Mouse (Mus musculus) forebrain, embryonic 12.5 days (tissue): ENCODE results near the gene Il22ra1. TPM values are rescaled to one million over a fixed set of nuclear protein-coding genes. Genes with fewer than 3 reads are reported as not detected.

ENCODE experiments used
- ATAC-seq: fragments of 200-750 bp; cut with Nextera tagmentation; 2 replicates; pipeline ENCODE4 v1.8.0; 2017; ENCODE audit warnings: moderate TSS enrichment; ENCODE audit not compliant: low FRiP score
- H3K27ac ChIP-seq: fragments of 300-500 bp; sonication (generic); 2 replicates; pipeline ENCODE4 v1.5.1; 2016; ENCODE audit warnings: mild to moderate bottlenecking
- H3K27me3 ChIP-seq: fragments of 300-500 bp; sonication (generic); 2 replicates; pipeline ENCODE4 v1.6.1; 2016; ENCODE audit warnings: mild to moderate bottlenecking
- H3K36me3 ChIP-seq: fragments of 300-500 bp; sonication (generic); replicated peaks from 2 replicates; pipeline ENCODE4 v1.6.1; 2016; ENCODE audit warnings: mild to moderate bottlenecking
- H3K4me1 ChIP-seq: fragments of 300-500 bp; sonication (generic); 2 replicates; pipeline ENCODE4 v1.6.1; 2016
- H3K4me2 ChIP-seq: fragments of 300-500 bp; sonication (generic); 2 replicates; pipeline ENCODE4 v1.6.1; 2016; ENCODE audit warnings: mild to moderate bottlenecking, moderate library complexity
- H3K4me3 ChIP-seq: fragments of 300-500 bp; sonication (generic); replicated peaks from 2 replicates; pipeline ENCODE4 v1.5.1; 2016; ENCODE audit warnings: mild to moderate bottlenecking
- H3K9ac ChIP-seq: fragments of 300-500 bp; sonication (generic); 2 replicates; pipeline ENCODE4 v1.6.1; 2016; ENCODE audit warnings: mild to moderate bottlenecking
- H3K9me3 ChIP-seq: fragments of 300-500 bp; sonication (generic); 2 replicates; pipeline ENCODE4 v1.6.1; 2016
- WGBS: fragments of 180-500 bp; shearing (Covaris S2); methylation state at CpG from one replicate; pipeline ENCODE4 v1.1.7; 2016; 5-methylcytosine and 5-hydroxymethylcytosine counted together
- polyA plus RNA-seq: library from polyadenylated mRNA; unstranded; fragments of >200 nt; fragmentation: Nextera tagmentation; extraction: Ambion mirVana; gene quantifications from 2 replicates; pipeline ENCODE4 v1.2.1, GENCODE M21; 2016

Il22ra1 gene
- not detected in 2 replicates for polyA plus RNA-seq

DNA sequence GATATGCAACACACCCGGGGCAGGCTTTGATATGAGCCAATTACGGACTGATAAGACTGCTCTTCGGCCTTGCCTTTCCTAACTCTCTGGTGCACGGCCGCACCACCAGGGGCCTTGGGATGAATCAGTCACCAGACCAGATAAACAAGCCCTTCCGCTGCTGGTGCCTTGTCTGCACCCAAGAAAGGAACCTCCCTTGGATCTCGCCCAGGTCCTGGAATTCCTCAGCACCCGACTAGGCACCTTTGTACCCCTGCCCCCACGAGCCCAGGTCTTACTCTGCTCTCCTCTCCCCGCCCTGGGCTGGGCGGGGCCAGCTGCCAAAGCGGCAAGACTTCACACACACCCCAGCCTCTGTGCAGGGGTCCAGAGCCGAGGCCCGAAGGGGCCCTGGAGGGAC is at the start of gene Il22ra1:
Il22ra1 (plus strand) TSS at position 356 of the 400 bp plus-strand sequence.
- no peak within 1 kb of the TSS for H3K27ac ChIP-seq
- no peaks in the 10 kb centered on the region for H3K4me1 ChIP-seq
- H3K9me3 ChIP-seq: no peaks in the 10 kb centered on the region
- H3K4me2 ChIP-seq: no peak within 1 kb of the TSS
- H3K9ac ChIP-seq: no peak within 1 kb of the TSS
- H3K36me3 ChIP-seq: no peaks in the 10 kb centered on the region
- 0 out of 2 replicates have a peak, but pooled peaks cover 3% of the 10 kb centered on the region for H3K27me3 ChIP-seq
- no peak within 1 kb of the TSS for H3K4me3 ChIP-seq
- WGBS: 59% methylated on average over 14 of the region's 14 CpGs
- ATAC-seq: no peak

DNA sequence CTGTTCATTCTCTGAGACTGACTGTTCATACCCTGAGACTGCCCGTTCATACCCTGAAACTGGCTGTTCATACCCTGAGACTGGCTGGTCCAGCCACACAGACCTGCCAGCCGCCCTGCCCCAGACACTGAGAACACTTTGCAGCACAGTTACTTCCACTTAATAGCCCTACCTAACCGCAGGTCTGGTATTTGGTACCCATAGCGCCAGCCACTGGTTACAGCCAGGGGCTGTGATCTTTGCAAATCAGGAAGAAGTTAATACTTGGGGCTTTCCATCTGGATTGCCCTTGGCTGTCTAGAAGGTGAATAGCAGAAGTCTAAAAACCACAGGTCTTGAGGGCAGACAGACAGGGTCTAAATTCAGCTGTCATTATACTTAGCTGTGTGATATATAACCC is 48.7 kb upstream of the Il22ra1 start:
- Histone ChIP-seq H3K4me2 (no peak overlapping the region), H3K27ac (no peak overlapping the region), H3K27me3 (peaks cover 8% of the 10 kb centered on the region; the same call in 1 of the 2 replicates), H3K9ac (no peak overlapping the region), H3K4me3 (no peak overlapping the region), H3K9me3 (no peaks in the 10 kb centered on the region), H3K4me1 (peaks cover 7% of the 10 kb centered on the region; the same call in 1 of the 2 replicates), H3K36me3 (no peaks in the 10 kb centered on the region)
- WGBS: 78% methylated on average over 4 of the region's 4 CpGs
- no peak for ATAC-seq

DNA sequence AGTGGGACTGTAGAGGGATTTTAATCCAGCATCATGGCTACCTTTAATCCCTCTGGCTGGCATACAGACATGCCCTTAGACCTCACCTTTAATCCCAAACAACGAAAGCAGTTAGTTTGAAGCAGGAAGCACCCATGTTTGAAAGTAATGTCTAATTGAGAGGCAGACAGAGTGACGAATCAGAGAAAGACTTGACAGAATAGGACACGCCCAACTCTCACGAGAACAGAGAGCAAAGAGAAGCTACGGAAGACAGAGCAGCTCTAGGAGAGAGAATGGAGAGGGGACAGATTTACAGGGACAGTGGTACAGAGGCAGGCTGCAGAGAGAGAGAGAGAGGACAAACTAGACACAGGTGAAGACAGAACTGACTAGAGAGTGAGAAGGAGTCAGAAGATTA is 46.2 kb upstream of the Il22ra1 start:
- no peak overlapping the region for H3K27ac ChIP-seq
- no peak overlapping the region for H3K4me2 ChIP-seq

DNA sequence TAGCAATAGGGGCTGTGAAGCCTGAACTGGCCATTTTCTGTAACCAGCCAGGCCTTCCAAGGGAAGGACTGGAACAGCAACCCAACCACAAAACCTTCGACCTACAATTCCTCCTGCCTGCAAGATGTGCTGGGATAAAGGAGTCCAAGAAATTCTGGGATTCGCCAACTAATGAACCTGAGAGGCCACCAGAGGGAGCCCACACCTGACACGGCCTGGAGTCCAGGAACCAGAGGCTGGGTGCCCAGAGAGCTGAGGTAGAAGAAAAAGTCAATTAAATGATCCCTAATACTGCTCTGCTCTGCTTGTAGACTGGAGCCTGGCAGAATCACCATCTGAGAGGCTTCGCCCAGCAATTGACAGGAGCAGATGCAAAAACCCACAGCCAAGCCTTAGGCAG is 44.4 kb upstream of the Il22ra1 start:
- Histone ChIP-seq H3K4me3 (no peak overlapping the region), H3K36me3 (no peaks in the 10 kb centered on the region), H3K4me2 (no peak overlapping the region), H3K4me1 (peaks cover 17% of the 10 kb centered on the region), H3K27me3 (peaks cover 47% of the 10 kb centered on the region), H3K27ac (no peak overlapping the region), H3K9ac (no peak overlapping the region), H3K9me3 (no peaks in the 10 kb centered on the region)
- ATAC-seq: no peak
- WGBS: 22% methylated on average over 4 of the region's 4 CpGs

More for the DNA sequence above, 46.2 kb upstream of the Il22ra1 start:
- ATAC-seq: no peak
- no peaks in the 10 kb centered on the region for H3K9me3 ChIP-seq
- peaks cover 12% of the 10 kb centered on the region for H3K4me1 ChIP-seq
- 76% methylated on average over 5 of the region's 5 CpGs for WGBS
- H3K9ac ChIP-seq: no peak overlapping the region
- no peak overlapping the region for H3K4me3 ChIP-seq
- peaks cover 30% of the 10 kb centered on the region for H3K27me3 ChIP-seq
- no peaks in the 10 kb centered on the region for H3K36me3 ChIP-seq

DNA sequence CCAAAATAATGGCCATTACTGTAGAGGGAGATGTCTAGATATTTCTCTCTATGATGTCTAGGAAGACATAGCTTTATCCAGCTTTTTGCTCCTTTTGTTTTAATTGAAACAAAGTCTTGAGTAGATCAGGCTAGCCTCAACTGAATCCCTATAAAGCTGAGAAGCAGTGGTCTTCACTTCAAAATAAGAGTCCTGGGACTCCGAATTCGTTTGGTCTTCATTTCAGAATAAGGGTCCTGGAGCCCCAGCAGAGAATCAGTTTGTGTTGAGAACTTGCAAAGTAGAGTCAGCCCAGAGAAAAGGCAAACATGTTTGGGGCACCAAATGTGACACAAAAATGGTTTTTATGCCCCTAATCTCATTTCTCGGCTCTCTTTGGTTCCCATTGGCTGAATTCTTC is 43.2 kb upstream of the Il22ra1 start:
- WGBS: 43% methylated on average over 3 of the region's 3 CpGs
- Histone ChIP-seq H3K4me3 (no peak overlapping the region), H3K4me1 (peaks cover 17% of the 10 kb centered on the region), H3K27me3 (peaks cover 57% of the 10 kb centered on the region), H3K4me2 (no peak overlapping the region), H3K9ac (no peak overlapping the region), H3K27ac (no peak overlapping the region), H3K36me3 (no peaks in the 10 kb centered on the region), H3K9me3 (no peaks in the 10 kb centered on the region)
- ATAC-seq: no peak

DNA sequence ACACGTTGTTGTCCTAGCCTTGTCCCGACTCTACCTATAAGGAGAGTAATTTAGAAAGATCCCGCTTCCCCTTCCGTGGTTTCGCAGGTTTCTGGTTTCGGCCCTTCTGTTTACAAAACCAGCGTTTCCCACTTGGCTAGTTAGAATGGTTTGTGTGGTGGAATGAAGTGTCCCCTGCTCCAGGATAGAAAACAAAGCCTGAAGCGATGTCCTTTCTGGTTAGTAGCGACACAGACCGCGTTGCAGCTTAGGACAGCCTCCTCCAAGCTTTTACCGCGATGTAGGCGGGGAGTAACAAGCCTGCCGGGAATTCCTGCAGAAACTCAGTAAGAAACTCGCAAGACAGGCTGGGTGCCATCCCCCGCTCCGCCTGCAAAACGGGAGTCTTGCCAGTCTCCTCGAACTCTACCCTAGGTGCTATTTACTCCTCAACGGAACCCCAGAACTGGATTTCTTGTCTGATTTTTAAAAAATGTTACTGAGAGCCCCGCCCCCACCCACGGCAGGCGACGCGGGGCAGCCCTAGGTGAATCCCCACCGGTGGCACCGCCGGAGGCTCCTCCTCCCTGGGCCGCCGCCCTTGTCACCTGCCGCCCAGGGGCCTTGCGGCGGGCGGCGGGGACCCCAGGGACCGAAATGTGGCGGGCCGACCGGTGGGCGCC is 41.9 kb upstream of the Il22ra1 start, which contains the start of gene Ifnlr1:
Ifnlr1 (plus strand) TSS at position 382 of the 662 bp plus-strand sequence.
- H3K9ac ChIP-seq: peak within 1 kb of the TSS; percentile 71
- no peak for ATAC-seq
- under 1% methylated on average over 41 of the region's 41 CpGs for WGBS
- H3K36me3 ChIP-seq: no peaks in the 10 kb centered on the region
- H3K4me2 ChIP-seq: peak within 1 kb of the TSS; percentile 98
- H3K27me3 ChIP-seq: peaks cover 61% of the 10 kb centered on the region
- H3K27ac ChIP-seq: no peak within 1 kb of the TSS
- peak within 1 kb of the TSS; percentile 57 for H3K4me3 ChIP-seq
- no peaks in the 10 kb centered on the region for H3K9me3 ChIP-seq
- peaks cover 17% of the 10 kb centered on the region for H3K4me1 ChIP-seq

DNA sequence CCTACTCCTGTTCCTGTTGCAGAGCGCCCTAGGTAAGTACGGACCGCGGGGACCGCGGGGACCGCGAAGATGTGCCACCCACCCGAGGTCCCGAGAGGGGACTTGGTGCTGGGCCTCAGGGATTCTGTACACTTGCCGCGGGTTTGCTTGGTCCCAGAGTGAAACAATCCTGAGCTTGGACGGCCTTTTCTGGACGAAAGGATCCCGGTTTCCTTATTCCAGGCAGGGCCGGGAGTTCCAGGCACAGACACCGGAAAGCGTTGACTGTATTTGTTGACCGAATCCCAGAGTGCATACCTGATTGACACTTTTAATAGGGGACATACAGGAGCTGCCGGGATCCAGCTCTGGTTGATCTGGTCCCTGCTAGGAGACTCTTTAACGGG is 41.4 kb upstream of the Il22ra1 start:
- peaks cover 17% of the 10 kb centered on the region for H3K4me1 ChIP-seq
- peak overlapping the region; percentile 57 for H3K4me3 ChIP-seq
- no peak overlapping the region for H3K27ac ChIP-seq
- H3K9ac ChIP-seq: peak overlapping the region; percentile 71
- no peaks in the 10 kb centered on the region for H3K36me3 ChIP-seq
- under 1% methylated on average over 21 of the region's 21 CpGs for WGBS
- no peaks in the 10 kb centered on the region for H3K9me3 ChIP-seq
- peaks cover 66% of the 10 kb centered on the region for H3K27me3 ChIP-seq
- H3K4me2 ChIP-seq: peak overlapping the region; percentile 98
- ATAC-seq: no peak

GRCm38 (mm10) chr4:135689797-135690196 is 38.2 kb upstream of the Il22ra1 start:
- peaks cover 17% of the 10 kb centered on the region for H3K4me1 ChIP-seq
- no peak for ATAC-seq
- H3K4me3 ChIP-seq: no peak overlapping the region
- H3K27ac ChIP-seq: no peak overlapping the region
- no peak overlapping the region for H3K4me2 ChIP-seq
- H3K9ac ChIP-seq: no peak overlapping the region
- 91% methylated on average over 7 of the region's 7 CpGs for WGBS
- no peaks in the 10 kb centered on the region for H3K36me3 ChIP-seq
- no peaks in the 10 kb centered on the region for H3K9me3 ChIP-seq
- peaks cover 59% of the 10 kb centered on the region for H3K27me3 ChIP-seq

- peaks cover 17% of the 10 kb centered on the region for H3K4me1 ChIP-seq
- 86% methylated on average over 11 of the region's 11 CpGs for WGBS
- H3K27ac ChIP-seq: no peak overlapping the region
- peaks cover 54% of the 10 kb centered on the region for H3K27me3 ChIP-seq
- no peak for ATAC-seq
- H3K36me3 ChIP-seq: no peaks in the 10 kb centered on the region
- H3K9me3 ChIP-seq: no peaks in the 10 kb centered on the region
- no peak overlapping the region for H3K9ac ChIP-seq
- no peak overlapping the region for H3K4me3 ChIP-seq
- H3K4me2 ChIP-seq: no peak overlapping the region
Measured at GRCm38 (mm10) chr4:135690241-135690640, 37.7 kb upstream of the Il22ra1 start.

DNA sequence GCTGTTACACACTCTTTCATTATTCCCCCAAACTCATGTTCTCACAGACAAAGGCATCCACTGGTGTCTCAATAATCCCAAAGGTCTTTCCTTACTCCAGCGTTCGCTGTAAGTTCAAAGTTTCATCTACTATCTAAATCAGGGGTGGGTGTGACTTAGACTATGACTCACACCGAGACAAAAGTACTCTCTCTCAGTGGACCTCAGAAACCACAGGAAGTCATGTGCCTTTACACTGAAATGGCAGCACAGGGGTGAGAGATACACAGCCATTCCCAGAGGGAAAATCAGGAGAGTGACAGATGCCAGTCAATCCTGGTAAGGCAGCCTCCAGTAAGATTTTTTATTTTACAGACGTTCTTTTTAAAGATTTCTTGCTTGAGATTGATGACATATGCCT is 35.1 kb upstream of the Il22ra1 start:
- 84% methylated on average over 4 of the region's 4 CpGs for WGBS
- H3K27ac ChIP-seq: no peak overlapping the region
- no peak overlapping the region for H3K4me3 ChIP-seq
- no peak overlapping the region for H3K9ac ChIP-seq
- peaks cover 27% of the 10 kb centered on the region for H3K27me3 ChIP-seq
- no peaks in the 10 kb centered on the region for H3K9me3 ChIP-seq
- no peaks in the 10 kb centered on the region for H3K4me1 ChIP-seq
- ATAC-seq: no peak
- no peak overlapping the region for H3K4me2 ChIP-seq
- H3K36me3 ChIP-seq: no peaks in the 10 kb centered on the region

DNA sequence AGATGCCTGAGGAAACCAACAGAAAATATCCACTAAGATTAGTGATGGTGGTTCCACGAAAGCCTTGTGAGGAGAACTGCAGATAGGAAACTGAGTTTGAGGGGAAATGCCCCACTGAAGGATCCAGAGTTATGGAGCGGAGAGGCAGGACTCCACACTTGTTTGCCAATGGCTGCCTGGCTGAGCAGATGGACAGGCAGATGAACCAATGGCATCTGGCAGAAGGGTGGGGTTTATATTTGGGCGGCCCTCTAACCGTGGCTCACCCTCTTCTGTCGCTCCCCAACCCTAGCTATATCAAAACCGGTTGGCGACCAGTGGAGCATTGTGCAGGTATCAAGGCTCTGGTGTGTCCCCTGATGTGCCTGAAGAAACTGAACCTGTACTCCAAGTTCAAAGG is 29.5 kb upstream of the Il22ra1 start:
- no peak overlapping the region for H3K9ac ChIP-seq
- WGBS: 79% methylated on average over 7 of the region's 7 CpGs
- no peaks in the 10 kb centered on the region for H3K36me3 ChIP-seq
- H3K4me2 ChIP-seq: no peak overlapping the region
- H3K27me3 ChIP-seq: 0 out of 2 replicates have a peak, but pooled peaks cover 4% of the 10 kb centered on the region
- H3K4me3 ChIP-seq: no peak overlapping the region
- no peak overlapping the region for H3K27ac ChIP-seq
- H3K9me3 ChIP-seq: no peaks in the 10 kb centered on the region
- no peaks in the 10 kb centered on the region for H3K4me1 ChIP-seq
- no peak for ATAC-seq

DNA sequence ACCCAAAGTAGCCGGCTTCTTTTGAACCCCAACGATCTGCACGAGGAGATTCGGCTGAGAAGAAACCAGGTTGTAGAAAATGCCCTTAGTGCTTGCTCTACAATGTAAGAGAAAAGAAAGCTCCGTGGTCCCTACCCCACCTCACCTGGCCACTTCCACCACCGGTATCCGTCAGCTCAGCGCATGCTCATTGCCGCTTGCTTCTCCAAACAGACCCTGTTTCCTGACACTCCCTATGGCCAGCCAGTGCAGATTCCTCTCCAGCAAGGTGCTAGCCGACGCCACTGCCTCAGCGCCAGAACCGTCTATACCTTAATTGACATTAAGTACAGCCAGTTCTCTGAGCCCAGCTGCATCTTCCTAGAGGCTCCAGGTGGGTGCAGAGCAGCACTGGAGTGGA is 24.5 kb upstream of the Il22ra1 start:
- no peak for ATAC-seq
- Histone ChIP-seq H3K27me3 (peaks cover 4% of the 10 kb centered on the region; the same call in 1 of the 2 replicates), H3K9me3 (no peaks in the 10 kb centered on the region), H3K4me1 (peaks cover 8% of the 10 kb centered on the region), H3K36me3 (no peaks in the 10 kb centered on the region), H3K4me2 (no peak overlapping the region), H3K27ac (no peak overlapping the region), H3K4me3 (no peak overlapping the region), H3K9ac (no peak overlapping the region)
- 80% methylated on average over 13 of the region's 13 CpGs for WGBS

DNA sequence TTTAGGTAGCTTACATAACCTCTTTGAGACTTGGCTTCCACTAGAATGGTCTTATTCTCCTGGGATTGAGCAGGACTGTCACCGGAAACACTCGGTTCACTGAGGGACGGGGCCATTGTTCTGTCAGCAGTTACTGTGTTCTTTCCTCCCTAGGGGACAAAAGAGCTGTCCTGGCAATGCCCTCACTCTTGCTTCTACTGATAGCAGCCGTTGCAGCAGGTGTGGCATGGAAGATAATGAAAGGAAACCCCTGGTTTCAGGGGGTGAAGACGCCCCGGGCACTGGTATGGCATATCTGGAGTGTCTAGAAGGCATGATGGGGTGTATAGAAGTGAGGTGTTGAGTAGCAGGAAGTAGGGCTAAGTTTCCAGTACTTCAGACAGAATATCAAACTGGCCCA is 24.0 kb upstream of the Il22ra1 start:
- no peak overlapping the region for H3K4me3 ChIP-seq
- ATAC-seq: no peak
- no peak overlapping the region for H3K4me2 ChIP-seq
- no peak overlapping the region for H3K27ac ChIP-seq
- H3K9me3 ChIP-seq: no peaks in the 10 kb centered on the region
- H3K4me1 ChIP-seq: peaks cover 8% of the 10 kb centered on the region
- H3K9ac ChIP-seq: no peak overlapping the region
- no peaks in the 10 kb centered on the region for H3K36me3 ChIP-seq
- peaks cover 4% of the 10 kb centered on the region; the same call in 1 of the 2 replicates for H3K27me3 ChIP-seq
- 44% methylated on average over 6 of the region's 6 CpGs for WGBS
